Mouse (Mus musculus): ENCODE data around the gene Gclm.
"Not testable (repeated sequence)": the region's sequence is repeated elsewhere in the genome, so short reads cannot be mapped to it uniquely, and the experiment has no call there.

Gclm gene

DNA sequence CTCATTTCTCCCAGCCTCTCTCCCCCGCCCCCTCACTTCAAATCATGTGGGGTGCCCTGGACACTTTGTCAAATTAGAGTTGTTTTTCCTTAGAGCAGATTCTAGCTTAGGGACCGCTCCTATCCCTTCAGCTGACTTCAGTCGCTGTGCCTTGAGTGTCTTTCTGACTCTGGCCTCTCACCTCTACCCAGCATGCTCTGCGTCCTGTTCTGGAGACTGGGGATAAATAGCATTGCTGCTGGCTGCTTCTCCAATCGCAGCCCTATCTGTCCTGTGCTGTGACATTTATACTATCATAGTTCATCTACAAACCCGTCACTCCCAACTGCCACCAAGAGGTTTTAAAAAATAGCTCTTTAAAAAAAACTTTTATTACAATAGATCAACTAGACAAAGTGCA, 2.5 kb upstream of the Gclm start:
- DNase-seq = no peak

GRCm38 (mm10) chr3:122243416-122244167, 1.8 kb upstream of the Gclm start:
- DNase-seq = peak; percentile 38

- DNase-seq = no peak
Observed at GRCm38 (mm10) chr3:122244759-122245158, 598 bp upstream of the Gclm start.

DNA sequence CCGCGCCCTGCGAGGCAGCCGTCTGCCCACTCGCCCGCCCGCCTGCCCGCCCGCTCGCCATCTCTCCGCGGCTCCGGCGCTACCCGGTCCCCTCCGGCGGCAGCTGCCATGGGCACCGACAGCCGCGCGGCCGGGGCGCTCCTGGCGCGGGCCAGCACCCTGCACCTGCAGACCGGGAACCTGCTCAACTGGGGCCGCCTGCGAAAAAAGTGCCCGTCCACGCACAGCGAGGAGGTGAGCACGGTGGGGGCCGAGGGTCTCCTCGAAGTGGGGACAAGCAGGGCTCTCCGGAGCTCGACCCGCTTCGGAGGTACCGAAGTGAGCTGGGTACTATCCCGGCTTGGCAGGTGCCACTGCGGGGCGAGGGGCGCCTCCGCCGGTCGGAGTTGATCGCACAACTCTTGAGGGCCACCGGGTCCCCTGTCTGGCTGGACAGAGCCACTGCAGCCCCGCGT, 548 bp downstream of the Gclm start:
- peak; percentile 78 for DNase-seq

DNA sequence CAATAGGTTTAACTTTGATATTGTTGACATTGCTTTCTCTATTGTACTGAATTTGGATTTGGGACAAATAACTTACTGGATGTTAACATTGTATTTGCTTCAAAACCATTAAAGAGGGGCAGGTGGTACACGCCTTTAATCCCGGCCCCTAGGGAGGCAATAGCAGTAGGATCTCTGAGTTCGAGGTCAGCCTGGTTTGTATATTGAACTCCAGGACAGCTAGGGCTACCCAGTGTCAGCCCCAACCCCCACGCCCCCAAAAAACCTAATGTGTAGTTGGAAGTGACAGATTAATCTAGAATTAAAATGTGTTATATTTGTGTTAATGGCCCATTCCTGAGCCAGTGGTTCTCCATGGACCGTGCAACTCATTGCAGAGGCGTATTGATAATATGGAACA, 1.0 kb downstream of the Gclm start:
- DNase-seq = peak; percentile 60

DNA sequence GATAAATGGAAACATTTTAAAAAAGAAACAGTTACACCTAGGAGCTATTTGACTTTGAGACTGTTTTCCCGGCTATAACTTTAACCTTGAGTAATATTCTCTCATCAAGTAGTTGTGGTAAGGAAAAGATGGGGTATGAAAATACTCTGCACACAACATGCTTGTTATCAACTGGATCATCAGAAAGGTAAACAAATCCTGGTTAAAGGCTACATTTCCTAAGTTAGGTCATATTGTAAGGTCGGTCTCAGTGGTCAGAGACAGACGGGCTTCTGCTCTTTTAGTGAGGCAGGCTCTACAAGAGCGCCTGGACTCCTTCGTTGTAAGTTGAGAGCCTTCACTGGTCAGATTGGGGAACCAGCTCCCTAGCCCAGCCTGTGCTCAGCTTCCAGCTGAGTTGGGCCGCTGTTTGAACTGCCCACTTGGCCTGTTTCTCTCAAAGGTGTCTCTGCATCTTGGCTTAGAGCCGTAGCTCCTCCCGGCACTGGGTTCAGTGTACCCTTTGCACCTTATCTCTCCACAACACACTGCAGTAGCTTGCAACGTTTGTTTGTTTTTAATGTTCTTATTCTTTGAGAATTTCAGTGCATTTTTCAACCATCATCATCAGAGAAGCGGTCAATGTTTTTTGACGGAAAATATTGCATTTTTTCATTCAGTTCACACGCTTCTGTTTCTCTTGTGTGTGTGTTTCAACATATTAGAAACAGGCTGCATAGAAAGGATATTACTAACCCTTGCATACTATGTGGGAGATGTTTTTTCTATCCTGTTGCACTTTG, 1.8 kb downstream of the Gclm start:
- DNase-seq = peak; percentile 49

GRCm38 (mm10) chr3:122247768-122248100, 2.4 kb downstream of the Gclm start:
- peak; percentile 33 for DNase-seq

GRCm38 (mm10) chr3:122252466-122253253, 7.3 kb downstream of the Gclm start:
- DNase-seq = peak; percentile 17

GRCm38 (mm10) chr3:122254050-122254449, 8.7 kb downstream of the Gclm start:
- DNase-seq = not testable (repeated sequence)

GRCm38 (mm10) chr3:122269986-122270385, 24.6 kb downstream of the Gclm start:
- DNase-seq = no peak

DNA sequence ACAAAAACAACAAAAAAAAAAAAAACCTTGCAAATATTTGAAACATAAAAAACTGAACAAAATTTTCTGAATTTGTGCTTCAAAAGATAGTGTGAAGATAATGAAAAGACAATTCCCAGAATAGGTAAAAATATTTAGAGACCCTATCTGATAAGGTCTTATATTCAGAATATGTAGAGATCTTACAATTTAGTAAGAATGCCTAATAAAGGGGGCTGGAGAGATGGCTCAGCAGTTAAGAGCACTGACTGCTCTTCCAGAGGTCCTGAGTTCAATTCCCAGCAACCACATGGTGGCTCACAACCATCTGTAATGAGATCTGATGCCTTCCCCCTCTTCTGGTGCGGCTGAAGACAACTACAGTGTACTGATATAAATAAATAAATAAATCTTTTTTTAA, 27.2 kb downstream of the Gclm start:
- not testable (repeated sequence) for DNase-seq

DNA sequence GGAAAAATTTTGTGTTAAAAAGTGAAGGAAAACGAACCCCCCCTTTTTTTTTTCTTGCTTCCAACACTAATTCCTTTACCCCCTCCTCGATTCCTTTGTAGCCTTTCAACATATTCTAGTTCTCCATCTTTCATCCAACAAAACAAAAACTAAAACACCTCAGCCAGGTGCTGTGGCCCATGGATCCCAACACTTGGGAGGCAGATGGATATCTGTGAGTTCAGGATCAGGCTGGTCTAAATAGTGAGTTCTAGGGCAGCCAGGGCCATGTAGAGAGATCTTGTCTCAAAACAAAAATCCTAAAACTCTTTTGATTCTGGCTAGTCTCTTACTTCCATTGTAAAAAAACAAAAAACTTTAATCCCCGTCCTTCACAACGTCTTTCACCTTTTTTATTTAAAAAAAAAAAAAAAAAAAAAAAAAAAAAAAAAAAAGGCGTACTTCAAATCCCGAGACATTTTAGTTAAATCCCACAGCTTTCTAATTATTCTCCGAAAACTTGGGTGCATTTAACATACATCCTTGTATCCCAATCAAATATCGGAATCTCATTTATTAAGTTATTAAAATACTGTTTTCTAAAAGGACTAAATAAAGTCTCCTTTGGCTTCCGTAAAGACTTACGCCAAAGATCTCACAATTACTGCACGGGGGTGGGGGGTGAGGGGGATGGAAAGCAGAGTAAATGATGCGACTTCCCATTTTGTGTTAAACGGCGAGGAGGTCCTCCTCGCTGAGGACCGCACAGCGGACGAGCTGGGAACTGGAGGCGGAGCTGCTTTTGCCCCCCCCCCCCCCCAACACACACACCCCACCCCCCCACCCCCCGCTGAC, 28.3 kb downstream of the Gclm start:
- DNase-seq = peak; percentile 65

DNA sequence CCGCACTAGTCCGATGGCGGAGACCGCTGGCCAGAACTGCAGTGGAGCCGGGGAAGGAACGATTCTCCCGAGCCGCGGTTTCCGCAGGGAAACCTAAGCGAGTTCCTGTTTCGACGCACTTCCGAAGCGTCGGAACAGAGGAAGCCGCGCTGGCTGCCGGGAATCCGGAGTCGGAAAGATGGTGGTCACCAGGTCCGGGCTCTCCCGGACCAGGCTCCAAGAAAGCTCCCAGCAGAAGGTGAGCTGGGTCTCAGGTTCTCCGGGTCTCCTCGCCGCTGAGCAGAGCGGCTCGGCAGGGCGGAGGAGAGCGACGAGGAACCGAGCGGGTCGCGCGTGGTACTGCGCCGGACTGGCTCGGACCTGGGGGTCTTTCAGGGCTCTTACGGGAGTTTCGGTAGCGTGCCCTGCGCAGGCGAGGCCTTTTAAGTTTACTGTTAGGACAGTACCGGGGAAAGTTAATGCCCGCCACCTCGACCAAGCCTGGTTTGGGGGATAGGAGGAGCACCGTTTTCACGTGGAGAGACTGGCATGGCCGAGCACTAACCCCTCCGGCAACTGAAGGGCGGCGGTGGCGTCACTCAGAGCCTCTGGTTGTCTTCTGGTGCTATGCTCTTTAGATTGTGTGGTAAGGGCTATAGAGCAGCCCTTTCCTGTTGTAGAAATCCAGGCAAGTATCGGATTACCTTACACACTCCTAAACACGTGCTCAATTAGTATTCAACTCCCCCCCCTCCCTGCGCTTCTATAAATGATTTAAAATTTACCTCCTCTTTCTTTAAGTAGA, 29.1 kb downstream of the Gclm start, which contains the start of gene Dnttip2:
Gene Dnttip2 (plus strand): TSS at position 148 of the 784 bp plus-strand sequence.
- DNase-seq = peak; percentile 88

DNA sequence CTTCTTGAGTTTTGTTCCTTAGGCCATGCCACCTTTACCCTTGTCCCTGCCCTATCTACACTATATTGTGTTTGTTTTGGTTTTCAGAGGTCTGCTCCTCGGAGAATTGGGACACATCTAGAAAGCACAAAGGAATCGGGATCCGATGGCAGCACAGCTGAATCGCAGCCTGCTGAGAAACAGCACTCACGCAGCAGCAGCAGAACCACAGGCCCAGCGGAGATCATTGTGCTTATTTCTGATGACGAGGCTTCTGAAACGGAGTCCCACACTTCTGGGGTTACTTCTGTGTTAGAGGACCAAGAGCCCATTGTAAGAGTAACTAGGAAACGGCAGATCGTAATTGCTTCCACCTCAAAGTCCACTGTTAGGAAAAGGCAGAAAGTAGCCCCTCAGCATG, 29.8 kb downstream of the Gclm start:
- no peak for DNase-seq

DNA sequence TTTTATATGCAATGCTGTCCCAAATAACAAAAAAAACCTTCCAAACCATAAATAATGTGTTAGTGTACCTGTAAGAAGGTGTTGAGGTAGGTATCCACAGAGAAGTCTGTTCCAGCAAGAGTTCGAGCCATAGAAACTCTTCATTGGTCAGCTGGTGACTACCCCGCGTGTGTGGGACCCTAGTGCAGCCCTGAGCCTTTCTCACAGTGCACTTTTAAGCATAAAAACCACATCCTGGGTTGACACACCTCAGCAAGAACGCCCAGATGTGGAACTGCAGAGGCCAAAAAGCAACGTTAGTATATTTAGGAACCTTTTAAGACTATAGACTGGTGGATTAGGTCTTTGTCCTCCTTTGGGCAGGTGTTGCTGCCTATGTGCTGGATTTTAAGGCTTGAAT, 41.8 kb downstream of the Gclm start:
- DNase-seq = no peak

GRCm38 (mm10) chr3:122288613-122289195, 43.3 kb downstream of the Gclm start:
- no peak for DNase-seq

DNA sequence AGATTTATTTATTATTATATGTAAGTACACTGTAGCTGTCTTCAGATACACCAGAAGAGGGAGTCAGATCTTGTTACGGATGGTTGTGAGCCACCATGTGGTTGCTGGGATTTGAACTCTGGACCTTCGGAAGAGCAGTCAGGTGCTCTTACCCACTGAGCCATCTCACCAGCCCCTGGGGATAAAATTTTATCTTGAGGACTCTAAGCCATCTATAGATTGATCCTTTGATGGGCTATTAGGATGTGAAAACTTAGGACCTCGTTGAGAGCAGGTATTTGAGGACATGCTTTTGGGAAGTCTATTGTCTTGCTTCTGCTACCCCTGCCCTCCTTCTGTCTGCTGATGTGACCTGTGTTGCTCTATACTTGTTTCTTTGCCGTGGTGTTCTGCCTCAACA, 44.0 kb downstream of the Gclm start:
- DNase-seq = not testable (repeated sequence)

DNA sequence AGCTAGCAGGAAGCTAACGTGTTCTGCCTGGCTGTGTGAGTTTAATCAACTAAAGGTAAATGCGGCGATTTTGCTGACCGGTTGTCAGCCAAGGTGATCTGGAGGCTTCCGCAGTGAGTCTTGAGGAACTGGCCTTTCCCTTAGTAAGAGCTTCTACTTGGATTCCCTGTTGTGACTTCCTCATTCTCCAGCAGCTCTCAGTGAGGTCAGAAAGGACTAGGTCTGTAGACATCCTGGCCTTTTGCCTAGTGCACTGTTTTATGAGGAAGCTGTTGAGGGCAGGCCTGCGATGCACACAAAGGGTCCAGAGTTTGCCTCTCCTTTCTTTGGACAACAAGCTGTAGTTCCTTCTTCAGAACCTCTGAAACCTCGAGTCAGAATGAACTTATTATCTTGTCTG, 45.3 kb downstream of the Gclm start:
- DNase-seq = no peak

DNA sequence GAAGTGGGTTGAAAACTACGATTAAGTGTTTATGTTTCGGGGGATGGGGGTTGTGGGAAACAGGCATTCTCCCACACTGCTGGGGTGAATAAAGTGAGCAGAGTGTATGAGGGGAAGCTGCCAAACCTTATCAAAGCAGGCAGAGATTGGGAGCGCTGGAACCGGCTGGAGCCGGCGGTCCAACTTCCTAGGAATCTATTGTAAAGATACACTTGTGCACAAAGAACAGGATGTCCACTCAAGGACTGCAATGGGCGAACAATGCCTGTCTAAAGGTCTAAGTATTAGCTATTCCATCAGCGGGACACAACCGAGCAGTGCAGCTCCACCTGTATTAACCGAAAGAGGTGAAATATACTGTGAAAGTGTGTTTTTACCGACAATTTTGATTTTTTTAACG, 46.5 kb downstream of the Gclm start:
- DNase-seq = no peak

DNA sequence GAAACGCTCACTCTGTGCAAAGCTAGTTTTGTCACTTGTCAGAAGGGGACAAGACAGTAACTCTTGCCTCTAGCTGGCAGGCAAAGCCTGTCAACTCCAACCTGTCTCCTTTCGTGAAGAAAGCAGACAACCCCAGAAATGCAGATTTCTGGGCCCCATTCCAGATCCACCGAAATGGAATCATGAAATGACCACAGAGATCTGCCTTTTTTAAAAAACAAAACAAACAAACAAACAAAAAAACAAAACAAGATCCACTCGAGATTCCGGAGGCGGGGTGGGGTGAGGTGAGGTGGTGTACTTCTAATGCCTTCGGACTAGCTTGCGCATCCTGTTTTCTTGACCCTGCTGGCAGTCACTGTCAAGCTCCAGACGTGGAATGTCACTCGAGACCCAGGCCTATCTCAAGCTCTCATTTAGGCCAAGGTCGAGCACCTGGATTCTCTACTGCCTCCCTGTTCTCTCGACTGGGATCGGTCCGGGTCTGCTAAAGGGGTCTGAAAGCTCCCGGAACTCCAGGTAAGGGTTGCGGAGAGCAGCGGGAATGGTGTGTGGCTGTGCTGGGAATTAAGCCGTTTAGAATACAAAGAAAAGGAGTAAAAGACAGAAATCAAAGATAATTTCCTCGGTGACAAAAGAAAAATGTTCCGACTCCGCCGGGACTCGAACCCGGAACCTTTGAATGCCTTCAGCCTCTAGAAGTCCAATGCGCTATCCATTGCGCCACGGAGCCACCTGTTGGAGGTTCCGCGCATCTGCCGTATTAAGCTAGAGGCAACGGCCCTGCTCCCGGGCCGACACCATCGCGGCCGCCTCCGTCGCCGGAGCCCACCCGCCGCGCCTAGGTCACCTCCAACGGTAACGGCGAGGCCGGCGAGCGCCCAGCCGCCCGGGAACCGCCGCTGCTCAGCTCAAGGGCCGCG, 47.2 kb downstream of the Gclm start:
- DNase-seq = peak; percentile 94
